Mouse (Mus musculus): ENCODE results near the gene Chit1. TPM values are rescaled to one million over a fixed set of nuclear protein-coding genes. Genes with fewer than 3 reads are reported as not detected.
A peak's percentile ranks its signal among the peaks of the same experiment; 100 is the strongest.

The Chit1 gene
- polyA plus RNA-seq, 1 experiment from 2014 or later: 0.15 TPM

GRCm38 (mm10) chr1:134095033-134095612, 15.9 kb upstream of the Chit1 start:
- Histone ChIP-seq H3K27me3 (replicated peaks) (no peaks in the 10 kb centered on the region), H3K36me3 (no peaks in the 10 kb centered on the region), H3K4me2 (replicated peaks) (no peak overlapping the region), H3K27ac (no peak overlapping the region), H3K4me3 (no peak overlapping the region), H3K9ac (no peak overlapping the region), H3K9me3 (no peaks in the 10 kb centered on the region), H3K4me1 (peaks cover 79% of the 10 kb centered on the region)
- ATAC-seq (ENCODE audit: low FRiP score, low read depth): no peak
- 62% methylated on average over 7 of the region's 7 CpGs for WGBS

- Histone ChIP-seq H3K27me3 (replicated peaks) (no peaks in the 10 kb centered on the region), H3K36me3 (no peaks in the 10 kb centered on the region), H3K4me1 (peaks cover 79% of the 10 kb centered on the region), H3K9me3 (no peaks in the 10 kb centered on the region), H3K4me3 (no peak overlapping the region), H3K9ac (no peak overlapping the region), H3K4me2 (replicated peaks) (0 out of 2 replicates have a peak overlapping the region, but pooled peaks have one; percentile 9), H3K27ac (peak overlapping the region; percentile 79)
- no peak for ATAC-seq (ENCODE audit: low FRiP score, low read depth)
- 84% methylated on average over 4 of the region's 4 CpGs for WGBS
These were observed 15.3 kb upstream of the Chit1 start for GRCm38 (mm10) chr1:134095721-134096120.

GRCm38 (mm10) chr1:134096264-134096934, 14.6 kb upstream of the Chit1 start:
- Histone ChIP-seq H3K36me3 (no peaks in the 10 kb centered on the region), H3K27ac (peak overlapping the region; percentile 79), H3K9ac (no peak overlapping the region), H3K4me1 (peaks cover 79% of the 10 kb centered on the region), H3K4me3 (no peak overlapping the region), H3K9me3 (no peaks in the 10 kb centered on the region), H3K27me3 (replicated peaks) (no peaks in the 10 kb centered on the region), H3K4me2 (replicated peaks) (0 out of 2 replicates have a peak overlapping the region, but pooled peaks have one; percentile 19)
- 26% methylated on average over 14 of the region's 14 CpGs for WGBS
- ATAC-seq (ENCODE audit: low FRiP score, low read depth): peak; percentile 85

- H3K4me3 ChIP-seq: no peak overlapping the region
- peaks cover 75% of the 10 kb centered on the region for H3K4me1 ChIP-seq
- H3K9ac ChIP-seq: no peak overlapping the region
- no peaks in the 10 kb centered on the region for H3K9me3 ChIP-seq
- 90% methylated on average over 7 of the region's 7 CpGs for WGBS
- peak overlapping the region; percentile 79 for H3K27ac ChIP-seq
- no peaks in the 10 kb centered on the region for H3K27me3 ChIP-seq (replicated peaks)
- H3K36me3 ChIP-seq: no peaks in the 10 kb centered on the region
- no peak for ATAC-seq (ENCODE audit: low FRiP score, low read depth)
- H3K4me2 ChIP-seq (replicated peaks): no peak overlapping the region
These were observed 13.8 kb upstream of the Chit1 start for GRCm38 (mm10) chr1:134097080-134097855.

GRCm38 (mm10) chr1:134097956-134098725, 12.9 kb upstream of the Chit1 start:
- peak overlapping the region; percentile 74 for H3K4me2 ChIP-seq (replicated peaks)
- WGBS: 62% methylated on average over 13 of the region's 13 CpGs
- ATAC-seq (ENCODE audit: low FRiP score, low read depth): no peak
- peaks cover 67% of the 10 kb centered on the region for H3K4me1 ChIP-seq
- H3K27me3 ChIP-seq (replicated peaks): no peaks in the 10 kb centered on the region
- no peaks in the 10 kb centered on the region for H3K9me3 ChIP-seq
- H3K9ac ChIP-seq: no peak overlapping the region
- no peaks in the 10 kb centered on the region for H3K36me3 ChIP-seq
- H3K27ac ChIP-seq: peak overlapping the region; percentile 79; the same call in 1 of the 2 replicates
- no peak overlapping the region for H3K4me3 ChIP-seq

GRCm38 (mm10) chr1:134098726-134099515, 12.1 kb upstream of the Chit1 start:
- Histone ChIP-seq H3K27ac (peak overlapping the region; percentile 64), H3K4me1 (peaks cover 63% of the 10 kb centered on the region), H3K9me3 (no peaks in the 10 kb centered on the region), H3K4me3 (peak overlapping the region; percentile 32), H3K36me3 (no peaks in the 10 kb centered on the region; the same call in 1 of the 2 replicates), H3K9ac (peak overlapping the region; percentile 38), H3K27me3 (replicated peaks) (no peaks in the 10 kb centered on the region), H3K4me2 (replicated peaks) (peak overlapping the region; percentile 74)
- peak; percentile 30 for ATAC-seq (ENCODE audit: low FRiP score, low read depth)
- WGBS: 12% methylated on average over 17 of the region's 17 CpGs

GRCm38 (mm10) chr1:134099516-134100235, 11.4 kb upstream of the Chit1 start:
- ATAC-seq (ENCODE audit: low FRiP score, low read depth): no peak
- WGBS: 28% methylated on average over 12 of the region's 12 CpGs
- H3K9me3 ChIP-seq: no peaks in the 10 kb centered on the region
- H3K27me3 ChIP-seq (replicated peaks): no peaks in the 10 kb centered on the region
- H3K9ac ChIP-seq: peak overlapping the region; percentile 38
- peaks cover 57% of the 10 kb centered on the region for H3K4me1 ChIP-seq
- peak overlapping the region; percentile 43; the same call in 1 of the 2 replicates for H3K27ac ChIP-seq
- H3K36me3 ChIP-seq: no peaks in the 10 kb centered on the region; the same call in 1 of the 2 replicates
- H3K4me2 ChIP-seq (replicated peaks): peak overlapping the region; percentile 74
- peak overlapping the region; percentile 32 for H3K4me3 ChIP-seq

- H3K27ac ChIP-seq: no peak overlapping the region
- ATAC-seq (ENCODE audit: low FRiP score, low read depth): no peak
- WGBS: 88% methylated on average over 5 of the region's 5 CpGs
- no peak overlapping the region for H3K4me3 ChIP-seq
- H3K4me1 ChIP-seq: peaks cover 52% of the 10 kb centered on the region
- no peak overlapping the region for H3K9ac ChIP-seq
- no peaks in the 10 kb centered on the region for H3K9me3 ChIP-seq
- no peak overlapping the region for H3K4me2 ChIP-seq (replicated peaks)
- H3K36me3 ChIP-seq: no peaks in the 10 kb centered on the region; the same call in 1 of the 2 replicates
- H3K27me3 ChIP-seq (replicated peaks): no peaks in the 10 kb centered on the region
These were observed 10.6 kb upstream of the Chit1 start for GRCm38 (mm10) chr1:134100401-134100800.

GRCm38 (mm10) chr1:134100928-134101327, 10.1 kb upstream of the Chit1 start:
- H3K4me1 ChIP-seq: peaks cover 46% of the 10 kb centered on the region
- no peak overlapping the region for H3K4me3 ChIP-seq
- H3K27ac ChIP-seq: no peak overlapping the region
- no peak overlapping the region for H3K9ac ChIP-seq
- no peak for ATAC-seq (ENCODE audit: low FRiP score, low read depth)
- no peaks in the 10 kb centered on the region for H3K27me3 ChIP-seq (replicated peaks)
- WGBS: 87% methylated on average over 4 of the region's 4 CpGs
- H3K9me3 ChIP-seq: no peaks in the 10 kb centered on the region
- H3K36me3 ChIP-seq: no peaks in the 10 kb centered on the region; the same call in 1 of the 2 replicates
- H3K4me2 ChIP-seq (replicated peaks): no peak overlapping the region

GRCm38 (mm10) chr1:134101593-134101992, 9.4 kb upstream of the Chit1 start:
- no peak for ATAC-seq (ENCODE audit: low FRiP score, low read depth)

More at GRCm38 (mm10) chr1:134101593-134101992, 9.4 kb upstream of the Chit1 start:
- Histone ChIP-seq H3K9ac (no peak overlapping the region), H3K27ac (no peak overlapping the region), H3K4me3 (no peak overlapping the region), H3K4me1 (peaks cover 40% of the 10 kb centered on the region), H3K4me2 (replicated peaks) (no peak overlapping the region), H3K9me3 (no peaks in the 10 kb centered on the region), H3K36me3 (no peaks in the 10 kb centered on the region; the same call in 1 of the 2 replicates), H3K27me3 (replicated peaks) (no peaks in the 10 kb centered on the region)
- 74% methylated on average over 3 of the region's 3 CpGs for WGBS
